In genomic region chr6:143665374-143665773, GRCm38 (mm10) we compare ENCODE assay signal across 23 mouse cellular contexts.
DNase-seq lines count a peak whose midpoint lies in the region; ATAC-seq and TF ChIP-seq lines count a peak whose summit lies in the region.
"Had no signal": no experiment of that assay in that cellular context is flagged by ENCODE, and none has a peak within 500 bp of the region (broad histone marks: within the 10 kb centered on the region; RNA-seq: fewer than 3 reads in every experiment).

No protein-coding gene starts in this region.

- DNase-seq in forebrain, postnatal 0 days: peak; percentile 39
- DNase-seq in right cerebral cortex, postnatal 10 days (ENCODE audit: low spot score in 2 of 2): peak; percentile 32
- DNase-seq in right cerebral cortex, postnatal 4 days: no peak
- DNase-seq in layer of hippocampus, adult 9-11 months: peak; percentile 37
- no peak for DNase-seq in adrenal gland, postnatal 36 days
- no peak for DNase-seq in midbrain, embryonic 14.5 days
- DNase-seq: cerebellum, adult 18-20 months; cerebellum, postnatal 14 days; gastrocnemius, adult 2 months; heart, postnatal 4 days; kidney, adult 2 months; lung, embryonic 14.5 days had no signal

- H3K27me3 ChIP-seq in forebrain, postnatal 0 days (ENCODE audit: insufficient read depth, low read length): no peaks in the 10 kb centered on the region
- H3K27me3 ChIP-seq in forebrain, embryonic 13.5 days: no peaks in the 10 kb centered on the region
- H3K27me3 ChIP-seq in midbrain, embryonic 14.5 days (ENCODE audit: control insufficient read depth, insufficient read depth, low read length): no peaks in the 10 kb centered on the region
- H3K27me3 ChIP-seq: embryonic facial prominence, embryonic 12.5 days; hindbrain, embryonic 15.5 days; limb, embryonic 12.5 days; megakaryocyte, embryonic 14.5 days; midbrain, embryonic 13.5 days had no signal

- 0 out of 2 replicates have a peak overlapping the region, but pooled peaks have one; percentile 15 for H3K27ac ChIP-seq in forebrain, postnatal 0 days (ENCODE audit: low read depth, low read length)
- H3K27ac ChIP-seq in forebrain, embryonic 13.5 days: no peak overlapping the region
- H3K27ac ChIP-seq in midbrain, embryonic 14.5 days (replicated peaks; ENCODE audit: low read depth, low read length): no peak overlapping the region
- H3K27ac ChIP-seq: embryonic facial prominence, embryonic 12.5 days; gastrocnemius, adult 2 months; heart, embryonic 10.5 days; hindbrain, embryonic 15.5 days; kidney, postnatal 0 days; limb, embryonic 12.5 days; liver, embryonic 14.5 days; midbrain, embryonic 13.5 days; stomach, postnatal 0 days had no signal

- peak; percentile 34; the same call in 1 of the 2 replicates for ATAC-seq in forebrain, postnatal 0 days
- ATAC-seq in forebrain, embryonic 13.5 days: no peak
- ATAC-seq in midbrain, embryonic 14.5 days (ENCODE audit: low FRiP score, low TSS enrichment): no peak
- ATAC-seq: CD4-positive, CD25-positive, alpha-beta regulatory T cell, adult 4 months; midbrain, embryonic 13.5 days had no signal

- no peak overlapping the region for H3K9ac ChIP-seq in forebrain, postnatal 0 days
- H3K9ac ChIP-seq in forebrain, embryonic 13.5 days: no peak overlapping the region
- no peak overlapping the region for H3K9ac ChIP-seq in midbrain, embryonic 14.5 days (replicated peaks; ENCODE audit: low read length)
- H3K9ac ChIP-seq: embryonic facial prominence, embryonic 12.5 days; hindbrain, embryonic 15.5 days; limb, embryonic 12.5 days; liver, embryonic 14.5 days; lung, embryonic 14.5 days; midbrain, embryonic 13.5 days had no signal

- H3K36me3 ChIP-seq in forebrain, postnatal 0 days (ENCODE audit: insufficient read depth): no peaks in the 10 kb centered on the region
- no peaks in the 10 kb centered on the region for H3K36me3 ChIP-seq in forebrain, embryonic 13.5 days (ENCODE audit: poor library complexity, severe bottlenecking)
- no peaks in the 10 kb centered on the region for H3K36me3 ChIP-seq in midbrain, embryonic 14.5 days (ENCODE audit: control insufficient read depth, insufficient read depth, low read length)
- H3K36me3 ChIP-seq: embryonic facial prominence, embryonic 12.5 days; heart, embryonic 10.5 days; hindbrain, embryonic 15.5 days; limb, embryonic 12.5 days; midbrain, embryonic 13.5 days had no signal

- 67% methylated on average over 12 of the region's 12 CpGs for WGBS in forebrain, postnatal 0 days
- WGBS in forebrain, embryonic 13.5 days: 92% methylated on average over 12 of the region's 12 CpGs
- WGBS in midbrain, embryonic 14.5 days: 92% methylated on average over 12 of the region's 12 CpGs

- no peaks in the 10 kb centered on the region; the same call in 1 of the 2 replicates for H3K4me1 ChIP-seq in forebrain, postnatal 0 days (ENCODE audit: insufficient read depth)
- H3K4me1 ChIP-seq in forebrain, embryonic 13.5 days: no peaks in the 10 kb centered on the region
- no peaks in the 10 kb centered on the region for H3K4me1 ChIP-seq in midbrain, embryonic 14.5 days (ENCODE audit: control insufficient read depth, insufficient read depth, low read length)
- H3K4me1 ChIP-seq: embryonic facial prominence, embryonic 12.5 days; heart, embryonic 10.5 days; hindbrain, embryonic 15.5 days; limb, embryonic 12.5 days; megakaryocyte, embryonic 14.5 days; midbrain, embryonic 13.5 days had no signal

- no peak for TF ChIP-seq CTCF in forebrain, postnatal 0 days (IDR thresholded peaks at IDR 0.05; ENCODE audit: low read depth)

- H3K4me3 ChIP-seq in forebrain, postnatal 0 days (ENCODE audit: low read depth, low read length): no peak overlapping the region
- no peak overlapping the region for H3K4me3 ChIP-seq in forebrain, embryonic 13.5 days
- H3K4me3 ChIP-seq in midbrain, embryonic 14.5 days (replicated peaks; ENCODE audit: low read depth, low read length): no peak overlapping the region
- H3K4me3 ChIP-seq: embryonic facial prominence, embryonic 12.5 days; gastrocnemius, adult 2 months; heart, embryonic 10.5 days; hindbrain, embryonic 15.5 days; limb, embryonic 12.5 days; megakaryocyte, embryonic 14.5 days; midbrain, embryonic 13.5 days had no signal

- no peak overlapping the region for H3K4me2 ChIP-seq in forebrain, postnatal 0 days (ENCODE audit: low read depth)
- H3K4me2 ChIP-seq in forebrain, embryonic 13.5 days: no peak overlapping the region
- H3K4me2 ChIP-seq in midbrain, embryonic 14.5 days (ENCODE audit: low read length): no peak overlapping the region
- H3K4me2 ChIP-seq: embryonic facial prominence, embryonic 12.5 days; hindbrain, embryonic 15.5 days; limb, embryonic 12.5 days; lung, embryonic 14.5 days; midbrain, embryonic 13.5 days had no signal

- no peaks in the 10 kb centered on the region for H3K9me3 ChIP-seq in forebrain, postnatal 0 days (ENCODE audit: low read length)
- 0 out of 2 replicates have a peak, but pooled peaks cover 5% of the 10 kb centered on the region for H3K9me3 ChIP-seq in forebrain, embryonic 13.5 days (replicated peaks)
- H3K9me3 ChIP-seq in midbrain, embryonic 14.5 days (ENCODE audit: control insufficient read depth, low read length): no peaks in the 10 kb centered on the region
- H3K9me3 ChIP-seq: embryonic facial prominence, embryonic 12.5 days; heart, embryonic 10.5 days; hindbrain, embryonic 15.5 days; midbrain, embryonic 13.5 days had no signal

Comparison
In these comparisons a context has a peak if more than half of its experiments do, and no peak if none do; other contexts are left out.
1. DNase-seq: peak in forebrain, postnatal 0 days (single experiment), right cerebral cortex, postnatal 10 days (2 of 2) and layer of hippocampus, adult 9-11 months (single experiment); none in right cerebral cortex, postnatal 4 days (single experiment), adrenal gland, postnatal 36 days (0 of 2) and midbrain, embryonic 14.5 days (single experiment).